Mouse (Mus musculus) stomach, adult 2 months (tissue): ENCODE results near the gene Gkn1. TPM values are rescaled to one million over a fixed set of nuclear protein-coding genes. Genes with fewer than 3 reads are reported as not detected.

Experiments used
- polyA plus RNA-seq: library from polyadenylated mRNA; depleted of rRNA; stranded (reverse); fragments of >200 nt; gene quantifications from 2 replicates; pipeline ENCODE4 v1.2.3, GENCODE M21; 2012; rRNA removed

Gene Gkn1
- polyA plus RNA-seq, result 13,233 and 18,473 TPM in 2 replicates

GRCm38 (mm10) chr6:87350829-87351228, at the start of gene Gkn1:
TSS of gene Gkn1 (minus strand) at chr6:87350942.

GRCm38 (mm10) chr6:87388877-87389276, 38.1 kb upstream of the Gkn1 start, which contains the start of gene Gkn3:
TSS of gene Gkn3 (minus strand) at chr6:87388935.

DNA sequence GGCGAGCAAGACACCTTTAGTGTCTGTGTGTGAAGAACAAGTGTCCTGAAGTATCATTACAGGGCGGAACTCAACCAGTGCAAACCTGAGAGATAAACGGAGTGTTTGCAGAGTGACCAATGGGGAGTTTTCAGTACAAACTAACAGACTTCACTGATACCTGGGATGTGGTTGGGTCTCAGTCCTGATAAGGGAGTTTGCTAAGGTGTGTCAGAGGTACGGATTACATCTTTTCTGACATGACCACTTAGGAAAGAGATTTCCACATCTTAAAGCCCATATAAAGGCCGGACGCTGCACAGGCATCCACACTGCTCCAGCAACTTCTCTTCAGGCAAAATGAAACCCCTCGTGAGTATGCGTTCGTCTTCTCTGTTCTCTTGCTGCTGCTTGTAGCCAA, 22.3 kb upstream of the Gkn1 start, which contains the start of gene Gkn2:
Gkn2 (plus strand) TSS at position 301 of the 400 bp plus-strand sequence.

GRCm38 (mm10) chr6:87335091-87335934, 15.4 kb downstream of the Gkn1 start, which contains the start of gene Antxr1:
TSS of gene Antxr1 (minus strand) at chr6:87335821.

Other genes with a start within 250 kb of the Gkn1 start
- 0.70 and 1.1 TPM in 2 replicates for gene D6Ertd527e, start 246.2 kb downstream of the Gkn1 start, polyA plus RNA-seq
- 2.1 and 3.6 TPM in 2 replicates for gene Antxr1, start 15.1 kb downstream of the Gkn1 start, polyA plus RNA-seq
- gene Gkn2, start 22.4 kb upstream of the Gkn1 start, polyA plus RNA-seq, result 6,552 and 9,010 TPM in 2 replicates
- gene Gkn3, start 38.0 kb upstream of the Gkn1 start, polyA plus RNA-seq, result 748 and 1,032 TPM in 2 replicates
- gene Bmp10, start 78.1 kb upstream of the Gkn1 start, polyA plus RNA-seq, result not detected in 2 replicates
- gene Arhgap25, start 182.3 kb upstream of the Gkn1 start, polyA plus RNA-seq, result 0.12 and 0.17 TPM in 2 replicates
- 0.23 and 0.47 TPM in 2 replicates for gene Prokr1, start 239.8 kb upstream of the Gkn1 start, polyA plus RNA-seq